Mouse (Mus musculus): Measurements from ENCODE around the gene Zfp275. TPM values are rescaled to one million over a fixed set of nuclear protein-coding genes. Genes with fewer than 3 reads are reported as not detected.

The Zfp275 gene
- total RNA-seq, 4 experiments from 2014 or later, result 21.8 to 25.4 (median 22.7) TPM

Other genes starting within 250 kb of the Zfp275 start
- 1 to 10 TPM in 3 of 4 experiments, under 1 TPM in 1; 0.31 to 5.1 (median 3.3) TPM for gene Xlr3a, start 245.5 kb upstream of the Zfp275 start, total RNA-seq (2022)
- not detected for gene Gm14685, start 225.6 kb upstream of the Zfp275 start, total RNA-seq (2022)
- not detected for gene Xlr5b, start 193.8 kb upstream of the Zfp275 start, total RNA-seq (2022)
- under 1 TPM in 1 of 4 experiments, not detected in 3; 0.13 TPM for gene DXBay18, start 193.2 kb upstream of the Zfp275 start, total RNA-seq (2022)
- gene Spin2d, start 165.6 kb upstream of the Zfp275 start, total RNA-seq (2022), result not detected
- 10 to 100 TPM in 2 of 4 experiments, 1 to 10 TPM in 2; 2.5 to 34.0 (median 13.8) TPM for gene Xlr3b, start 150.4 kb upstream of the Zfp275 start, total RNA-seq (2022)
- 1 to 10 TPM in 2 of 4 experiments, not detected in 2; 1.9 to 2.6 TPM for gene Xlr4b, start 128.3 kb upstream of the Zfp275 start, total RNA-seq (2022)
- gene F8a, start 114.3 kb upstream of the Zfp275 start, total RNA-seq (2022), result 10 to 100 TPM in 3 of 4 experiments, 1 to 10 TPM in 1; 9.7 to 11.8 (median 11.6) TPM
- 1 to 10 TPM in 2 of 4 experiments, not detected in 2; 1.4 to 5.8 TPM for gene Xlr4c, start 99.5 kb upstream of the Zfp275 start, total RNA-seq (2022)
- gene Xlr3c, start 77.2 kb upstream of the Zfp275 start, total RNA-seq (2022), result not detected
- gene Xlr5a, start 49.6 kb upstream of the Zfp275 start, total RNA-seq (2022), result not detected
- not detected for gene Xlr5c, start 49.6 kb upstream of the Zfp275 start, total RNA-seq (2022)
- not detected for gene Gm45015, start 5.8 kb upstream of the Zfp275 start, total RNA-seq (2022)
- gene Gm18336, start 56.1 kb downstream of the Zfp275 start, total RNA-seq (2022), result not detected
- gene Zfp92, start 68.5 kb downstream of the Zfp275 start, total RNA-seq (2022), result 1 to 10 TPM in 1 of 4 experiments, under 1 TPM in 3; 0.42 to 1.1 (median 0.64) TPM
- under 1 TPM in 1 of 4 experiments, not detected in 3; 0.34 TPM for gene Trex2, start 92.7 kb downstream of the Zfp275 start, total RNA-seq (2022)
- gene Haus7, start 116.4 kb downstream of the Zfp275 start, total RNA-seq (2022), result 10 to 100 TPM; 19.0 to 57.4 (median 39.0) TPM
- 100 to 1,000 TPM; 251 to 364 (median 310) TPM for gene Bgn, start 141.0 kb downstream of the Zfp275 start, total RNA-seq (2022)
- gene Atp2b3, start 160.5 kb downstream of the Zfp275 start, total RNA-seq (2022), result 100 to 1,000 TPM in 1 of 4 experiments, 10 to 100 TPM in 3; 68.5 to 100 (median 79.5) TPM